Mouse (Mus musculus) Muller cell, postnatal 12 days (primary cell): Measurements from ENCODE around the gene Prrt2.

ENCODE experiments used
- DNase-seq: peaks from one replicate; pipeline ENCODE4 v3.0.0-alpha.2; 2015; ENCODE audit errors: inconsistent ontology term

Gene Prrt2

GRCm38 (mm10) chr7:127003620-127004019 lies 17.4 kb downstream of the Prrt2 start:
- no peak for DNase-seq

- no peak for DNase-seq
Observed at GRCm38 (mm10) chr7:126999568-126999967, 21.4 kb downstream of the Prrt2 start.

- no peak for DNase-seq
Observed at GRCm38 (mm10) chr7:126996449-126996848, 24.6 kb downstream of the Prrt2 start.

GRCm38 (mm10) chr7:126988816-126989215 lies 32.2 kb downstream of the Prrt2 start:
- DNase-seq = no peak

- peak; percentile 26 for DNase-seq
Observed at GRCm38 (mm10) chr7:126986319-126986718, 34.7 kb downstream of the Prrt2 start.

GRCm38 (mm10) chr7:126984667-126985444 lies 36.2 kb downstream of the Prrt2 start:
- DNase-seq = no peak

GRCm38 (mm10) chr7:126983113-126983512 lies 37.9 kb downstream of the Prrt2 start:
- DNase-seq = no peak

- no peak for DNase-seq
Observed at GRCm38 (mm10) chr7:126982054-126982453, 39.0 kb downstream of the Prrt2 start.

- no peak for DNase-seq
Observed at GRCm38 (mm10) chr7:126981601-126982000, 39.4 kb downstream of the Prrt2 start.

GRCm38 (mm10) chr7:126978841-126979240 lies 42.2 kb downstream of the Prrt2 start:
- DNase-seq = no peak

GRCm38 (mm10) chr7:126976878-126977459 lies 44.0 kb downstream of the Prrt2 start:
- DNase-seq = peak; percentile 23

GRCm38 (mm10) chr7:126975950-126976866 lies 44.8 kb downstream of the Prrt2 start, which contains the start of gene Cdiptos:
Gene Cdiptos (minus strand): TSS chr7:126976098.
- peak; percentile 98 for DNase-seq

GRCm38 (mm10) chr7:126975893-126975949 lies 45.3 kb downstream of the Prrt2 start, which contains the start of gene Cdipt:
Gene Cdipt (plus strand): TSS chr7:126975914.
- DNase-seq = no peak

GRCm38 (mm10) chr7:126975493-126975892 lies 45.5 kb downstream of the Prrt2 start:
- no peak for DNase-seq
